Mouse (Mus musculus): ENCODE measurements around the gene Plekhh1.
"Not testable (repeated sequence)": the region's sequence is repeated elsewhere in the genome, so short reads cannot be mapped to it uniquely, and the experiment has no call there.

The Plekhh1 gene

DNA sequence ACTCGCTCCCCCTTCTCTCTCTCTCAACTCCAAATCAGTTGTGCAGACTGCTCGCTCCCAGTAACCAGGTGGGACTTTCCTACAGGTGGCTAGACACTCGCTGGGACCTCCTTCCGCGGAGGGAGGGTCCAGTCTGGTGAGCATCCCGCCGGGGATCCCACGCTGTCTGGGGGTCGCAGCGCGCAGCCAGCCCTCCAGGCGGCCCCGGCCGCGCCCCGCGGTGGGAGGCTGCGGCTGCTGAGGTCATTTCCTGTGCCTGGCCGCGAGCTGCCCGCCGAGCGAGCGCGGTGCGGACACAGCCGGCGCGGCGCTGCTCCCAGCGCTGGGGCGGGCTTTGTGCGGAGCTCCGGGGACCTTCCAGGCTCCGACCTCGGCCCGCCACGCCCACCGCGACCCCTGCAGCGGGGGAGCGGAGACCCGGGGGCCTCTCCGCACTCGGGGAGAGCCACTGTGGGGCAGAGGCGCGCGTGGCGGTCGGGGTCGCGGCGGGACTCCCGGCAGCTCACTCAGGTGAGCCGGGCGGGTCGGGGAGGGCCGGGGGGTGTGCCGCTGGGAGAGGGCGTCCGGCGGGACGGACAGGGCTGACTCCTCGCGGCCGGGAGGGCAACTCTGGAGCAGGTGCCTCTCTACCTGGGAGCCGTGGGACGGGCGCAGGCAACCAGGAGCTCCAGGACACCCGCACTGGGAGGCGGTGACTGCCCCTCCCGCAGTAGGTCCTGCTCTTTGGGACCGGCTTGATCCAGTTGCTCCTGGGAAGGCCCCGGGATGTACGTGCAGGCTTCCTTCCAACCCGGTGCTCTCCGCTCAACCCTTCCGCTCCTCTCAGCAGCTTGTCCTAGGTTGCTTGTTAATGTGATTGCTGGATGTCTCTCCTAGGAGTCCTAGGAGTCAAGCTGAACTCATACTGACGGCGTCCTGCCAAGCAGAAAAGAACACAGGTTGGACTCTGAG is at the start of gene Plekhh1:
Gene Plekhh1 (plus strand): TSS at position 253 of the 951 bp plus-strand sequence.
- DNase-seq (ENCODE audit: low read depth, low spot score): no peak

DNA sequence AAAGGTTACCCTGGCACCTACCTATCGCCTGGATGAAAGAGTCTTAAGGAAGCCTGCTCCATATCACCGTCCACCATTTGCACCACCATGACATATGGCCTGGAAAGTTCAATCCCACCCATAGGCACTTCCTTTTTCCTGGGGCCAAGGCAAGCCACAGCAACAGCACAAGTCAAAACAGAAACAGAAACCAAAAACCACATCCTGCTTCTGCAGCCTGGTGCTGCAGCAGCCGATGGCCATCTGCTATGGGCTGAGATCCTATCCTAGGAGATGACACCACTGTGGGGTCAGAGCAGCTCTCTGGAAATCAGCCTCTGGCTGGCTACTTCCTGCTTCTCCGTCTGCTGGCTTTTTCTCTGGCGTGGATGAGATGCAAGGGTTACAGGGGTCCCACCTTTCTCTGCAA is 48.3 kb upstream of the Plekhh1 start:
- peak; percentile 69 for DNase-seq (ENCODE audit: low read depth, low spot score)

DNA sequence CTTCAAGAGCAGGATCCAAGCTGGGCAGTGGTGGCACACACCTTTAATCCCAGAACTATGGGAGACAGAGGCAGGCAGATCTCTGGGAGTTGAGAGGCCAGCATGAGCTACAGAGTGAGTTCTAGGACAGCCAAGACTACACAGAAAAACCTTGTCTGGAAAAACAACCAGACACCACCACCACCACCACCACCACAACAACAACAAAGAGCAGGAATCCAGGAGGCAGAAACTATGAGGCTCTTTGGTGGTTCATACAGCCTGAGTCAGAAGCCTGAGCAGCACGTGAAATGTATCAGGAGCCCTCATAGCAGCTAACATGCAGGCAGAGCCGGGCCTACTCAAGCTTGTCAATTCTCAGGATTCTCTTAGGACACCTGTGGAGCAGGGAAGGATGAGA is 47.8 kb upstream of the Plekhh1 start:
- no peak for DNase-seq (ENCODE audit: low read depth, low spot score)

DNA sequence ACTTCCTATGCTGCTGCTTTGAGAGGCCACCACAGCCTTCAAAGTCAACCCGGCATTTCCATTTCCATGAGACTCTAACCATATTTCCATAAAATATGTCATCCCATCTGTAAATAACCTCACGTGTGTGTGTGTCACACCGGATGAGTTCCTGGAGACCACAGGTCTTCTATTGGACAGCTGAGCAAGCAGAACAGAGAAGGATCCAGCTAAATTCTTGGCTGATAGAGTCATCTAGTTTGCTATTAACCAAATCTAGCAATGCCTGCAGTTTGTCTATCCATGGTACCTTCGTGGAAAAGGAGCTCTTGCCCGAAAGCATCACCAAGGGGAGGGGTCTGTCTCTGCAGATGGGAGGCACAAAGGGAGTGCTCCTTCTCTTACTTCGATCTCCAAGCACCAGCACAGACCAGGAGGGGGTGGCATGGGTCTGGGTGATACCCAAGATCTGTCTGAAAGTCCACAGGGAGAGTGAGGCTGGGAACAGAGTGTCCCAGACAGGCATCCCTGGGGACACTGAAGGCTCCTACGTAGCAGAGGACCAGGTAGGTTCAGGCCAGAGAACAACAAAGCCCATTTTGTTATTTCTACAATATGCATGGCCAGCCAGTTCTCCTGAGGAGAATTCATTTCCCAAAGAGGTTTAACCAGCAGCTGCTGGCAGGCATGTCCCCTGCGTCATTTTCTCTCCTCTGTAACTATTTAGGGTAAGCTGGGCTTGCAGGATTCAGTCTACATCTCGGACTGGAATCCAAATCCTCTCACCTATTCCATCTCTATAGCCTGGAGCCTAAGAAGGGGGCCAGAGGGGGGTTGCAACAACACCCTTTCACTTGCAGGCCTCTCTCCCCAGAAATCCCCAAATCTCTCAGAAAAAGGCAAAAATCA is 46.8 kb upstream of the Plekhh1 start:
- DNase-seq (ENCODE audit: low read depth, low spot score): peak; percentile 37

DNA sequence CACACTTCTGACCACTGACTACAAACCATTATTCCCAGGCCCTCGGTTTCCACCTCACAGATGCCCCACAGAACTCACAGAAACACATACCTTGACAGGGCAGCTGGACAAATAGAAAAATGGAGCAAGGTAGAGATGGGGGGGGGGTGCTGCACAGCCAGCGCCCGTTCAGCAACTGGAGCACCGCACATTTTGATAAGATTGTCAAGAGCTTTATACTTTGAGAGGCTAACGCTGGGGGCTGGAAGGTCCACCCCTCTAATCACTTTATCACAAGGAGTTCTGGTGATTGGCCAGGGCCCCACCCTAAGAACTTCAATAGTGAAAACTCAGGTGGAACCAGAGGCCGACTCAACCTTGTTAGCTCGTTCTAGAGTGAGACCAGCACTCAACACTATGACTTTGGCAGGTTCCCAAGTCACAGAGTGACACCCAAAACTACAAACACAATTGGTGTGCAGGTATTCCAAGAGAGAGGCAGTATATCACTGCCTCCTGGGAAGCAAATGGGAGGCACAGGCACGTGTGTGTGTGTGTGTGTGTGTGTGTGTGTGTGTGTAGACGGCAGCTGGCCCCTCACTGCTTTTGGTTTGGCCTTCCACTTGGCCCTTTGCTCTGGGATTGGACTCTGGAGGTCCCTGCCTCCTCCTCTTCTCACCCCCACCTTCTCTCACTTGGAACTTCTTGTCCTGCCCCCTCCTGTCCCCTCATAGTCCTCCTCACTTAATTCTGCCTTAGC is 45.5 kb upstream of the Plekhh1 start:
- no peak for DNase-seq (ENCODE audit: low read depth, low spot score)

DNA sequence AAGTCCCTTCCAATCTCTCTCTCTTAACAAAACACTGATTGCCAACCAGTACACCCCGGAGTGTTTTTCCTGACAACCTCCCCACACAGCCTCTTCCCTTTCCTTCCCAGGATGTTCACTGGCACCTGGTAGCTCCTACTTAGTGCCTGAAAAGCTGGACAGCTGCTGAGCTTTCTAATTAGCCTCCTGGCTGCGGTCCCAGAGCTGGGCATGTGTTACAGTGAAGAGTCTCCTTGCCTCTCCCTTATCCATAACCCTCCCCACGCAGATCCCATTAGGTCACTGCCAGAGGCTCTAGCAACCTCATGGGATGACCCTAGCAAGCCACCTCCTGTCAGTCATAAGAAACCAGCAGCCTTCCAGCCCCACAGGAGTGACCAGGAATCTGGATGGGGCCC is 44.9 kb upstream of the Plekhh1 start:
- DNase-seq (ENCODE audit: low read depth, low spot score): peak; percentile 79

DNA sequence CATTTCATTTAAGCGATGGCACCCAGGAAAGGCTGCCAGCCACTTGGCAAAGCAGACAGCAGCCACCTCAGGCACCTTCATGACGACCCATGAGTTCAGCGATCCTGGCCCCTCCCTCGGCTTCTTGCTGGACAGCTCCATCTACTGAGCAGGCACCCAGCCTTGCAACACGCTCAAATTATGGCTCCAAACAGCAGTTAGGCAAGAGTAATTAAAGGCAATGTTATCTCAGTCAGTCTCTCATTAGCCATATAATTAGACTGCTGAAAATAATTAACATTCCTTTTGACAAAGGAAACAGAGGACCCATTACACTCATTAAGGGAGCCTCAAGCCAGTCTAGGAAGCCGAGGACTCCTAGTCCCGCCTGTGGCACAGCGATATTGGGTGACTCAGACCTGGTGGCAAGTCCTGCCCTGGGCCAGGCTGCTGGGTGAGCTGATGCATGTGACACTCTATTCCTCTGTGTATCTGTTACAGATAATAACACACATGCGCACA is 41.3 kb upstream of the Plekhh1 start:
- DNase-seq (ENCODE audit: low read depth, low spot score): no peak

DNA sequence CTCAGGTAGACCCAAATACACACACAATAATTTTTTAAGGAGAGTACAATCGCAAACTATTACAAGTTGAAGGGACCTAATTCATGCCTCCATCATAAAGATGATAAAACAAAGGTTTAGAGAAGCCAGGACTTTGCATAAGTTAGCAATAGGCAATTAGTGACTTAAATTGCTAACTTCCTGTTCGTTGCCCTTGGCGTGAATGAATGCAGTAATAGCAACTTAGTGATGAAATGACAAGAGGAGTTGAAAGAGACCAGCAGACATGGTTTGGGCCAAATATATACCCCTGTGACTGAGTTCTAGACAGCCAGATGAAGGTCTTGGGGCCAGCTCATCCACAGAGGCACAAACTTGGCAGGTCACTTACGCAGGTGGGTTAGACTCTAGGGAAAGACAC is 32.7 kb upstream of the Plekhh1 start:
- DNase-seq (ENCODE audit: low read depth, low spot score): no peak

DNA sequence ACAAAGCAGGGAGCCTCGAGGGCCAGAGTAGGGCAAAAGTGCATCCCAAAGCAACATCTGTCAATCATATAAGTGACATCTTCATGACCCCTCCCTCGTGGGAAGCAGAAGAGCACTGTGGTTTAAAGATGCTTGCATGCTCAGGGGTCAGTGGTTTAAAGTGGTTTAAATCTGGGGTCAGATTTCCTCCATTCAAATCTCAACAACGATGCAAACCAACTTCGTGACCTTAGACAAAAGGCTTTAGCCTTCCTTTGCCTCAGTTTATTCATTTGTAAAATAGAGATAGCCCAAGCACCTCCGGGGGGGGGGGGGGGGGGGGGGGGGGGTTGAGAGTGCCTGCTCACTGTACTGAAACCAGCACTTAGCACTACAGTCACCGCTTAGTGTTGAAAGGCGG is 32.3 kb upstream of the Plekhh1 start:
- no peak for DNase-seq (ENCODE audit: low read depth, low spot score)

DNA sequence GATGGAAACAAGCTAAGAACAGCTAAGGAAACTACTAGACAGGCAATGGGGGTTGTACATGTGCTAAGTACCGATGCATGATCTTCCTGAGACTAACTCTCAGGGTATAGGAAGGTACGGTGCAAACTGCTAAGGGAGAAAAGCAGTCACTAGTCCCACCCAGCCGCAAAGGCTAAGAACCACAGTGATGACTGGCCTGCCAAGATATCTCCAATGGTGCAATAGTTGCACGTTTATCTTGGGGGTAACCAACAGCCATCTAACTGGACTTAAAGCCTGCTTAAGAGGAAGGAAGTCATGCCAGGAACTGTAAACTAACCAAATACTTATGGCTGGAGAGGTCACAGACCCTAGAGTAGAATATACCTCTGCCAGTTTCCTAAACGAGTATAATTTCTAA is 26.6 kb upstream of the Plekhh1 start:
- DNase-seq (ENCODE audit: low read depth, low spot score): no peak

DNA sequence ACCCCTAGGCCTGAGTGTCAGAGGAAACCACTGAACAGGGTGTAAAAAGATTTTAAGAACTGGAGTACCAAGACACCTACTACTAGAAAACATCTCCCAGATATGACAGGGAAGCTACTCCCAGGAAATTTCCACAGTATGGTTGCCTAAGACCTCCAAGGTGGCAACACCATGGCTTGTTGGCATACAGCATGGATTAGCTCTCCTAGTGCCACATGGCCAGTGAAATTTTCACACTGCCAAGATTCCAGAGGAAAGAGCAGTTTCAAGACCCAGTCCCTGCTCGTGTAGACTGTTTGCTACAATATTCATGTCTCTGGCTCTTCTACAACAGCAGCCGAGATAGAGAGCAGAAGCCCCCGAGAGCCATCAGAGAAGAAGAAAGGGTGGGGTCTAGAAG is 26.0 kb upstream of the Plekhh1 start:
- no peak for DNase-seq (ENCODE audit: low read depth, low spot score)

DNA sequence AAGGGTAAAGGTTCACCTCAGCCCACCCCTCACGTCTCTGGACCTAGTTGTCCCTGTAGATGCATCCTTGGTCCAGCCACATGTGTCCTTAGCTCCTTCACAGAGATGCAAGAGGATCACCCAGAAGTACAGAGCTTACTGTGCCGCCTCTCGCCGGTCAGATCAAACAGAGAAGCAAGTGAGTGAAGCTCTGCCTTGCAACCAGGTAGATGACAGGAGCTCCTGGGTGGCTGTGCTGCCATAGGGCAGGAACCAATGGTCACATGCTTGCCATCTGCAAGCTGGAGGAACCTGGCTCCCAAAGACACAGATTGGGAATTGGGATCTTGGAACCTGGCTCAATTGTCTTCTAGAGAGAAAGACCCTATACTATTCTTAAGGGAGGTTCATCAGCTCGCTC is 23.5 kb upstream of the Plekhh1 start:
- no peak for DNase-seq (ENCODE audit: low read depth, low spot score)

DNA sequence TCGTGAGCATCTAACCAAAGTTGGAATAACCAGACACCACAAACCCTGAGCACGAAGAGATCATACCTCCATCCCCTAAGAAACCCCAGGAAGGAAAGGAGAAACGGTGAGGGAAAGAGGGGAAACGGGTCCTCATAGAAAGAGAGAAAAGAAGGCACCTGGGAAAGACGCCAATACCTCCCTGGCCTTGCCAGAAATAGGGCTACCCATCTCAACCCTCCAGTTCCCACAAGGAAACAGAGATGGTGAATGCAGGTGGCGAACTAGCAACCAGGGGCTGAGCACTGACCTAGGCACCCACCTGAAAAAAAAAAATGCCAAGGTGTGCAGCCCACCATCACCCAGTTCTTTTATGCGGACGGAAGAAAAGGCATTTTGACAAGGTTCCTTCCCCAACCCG is 22.9 kb upstream of the Plekhh1 start:
- DNase-seq (ENCODE audit: low read depth, low spot score): no peak

DNA sequence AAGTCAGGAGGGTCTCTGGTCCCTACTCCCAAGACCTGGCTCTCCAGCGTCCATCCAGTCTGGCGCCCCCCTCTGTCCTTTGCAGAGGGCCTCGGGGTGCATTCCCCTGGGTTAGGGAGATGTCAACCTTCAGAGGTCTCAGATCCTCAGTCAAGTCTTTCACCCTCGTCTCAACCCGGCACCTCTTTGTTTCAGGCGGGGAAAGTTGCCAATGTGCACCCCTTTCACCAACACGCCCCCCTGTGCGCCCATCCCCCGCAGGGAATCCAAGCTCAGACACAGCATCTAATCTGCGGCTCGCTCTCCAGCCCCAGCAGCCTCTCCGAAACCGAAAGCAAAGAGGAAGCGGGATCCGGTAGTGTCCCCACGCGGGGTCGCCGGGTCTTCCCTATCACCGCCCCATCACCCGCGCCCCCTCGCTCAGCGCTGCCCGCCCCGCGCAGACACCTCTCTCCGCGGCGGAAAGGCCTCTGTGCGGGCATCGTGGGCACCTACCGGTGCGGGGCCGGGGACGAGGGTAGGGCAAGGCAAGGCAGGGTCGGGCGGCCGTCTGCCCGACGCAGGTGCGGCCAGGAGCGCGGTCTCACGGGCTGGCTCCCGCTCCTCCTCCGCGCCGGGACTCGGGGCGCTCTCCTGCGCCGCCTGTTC is 22.4 kb upstream of the Plekhh1 start:
- no peak for DNase-seq (ENCODE audit: low read depth, low spot score)

DNA sequence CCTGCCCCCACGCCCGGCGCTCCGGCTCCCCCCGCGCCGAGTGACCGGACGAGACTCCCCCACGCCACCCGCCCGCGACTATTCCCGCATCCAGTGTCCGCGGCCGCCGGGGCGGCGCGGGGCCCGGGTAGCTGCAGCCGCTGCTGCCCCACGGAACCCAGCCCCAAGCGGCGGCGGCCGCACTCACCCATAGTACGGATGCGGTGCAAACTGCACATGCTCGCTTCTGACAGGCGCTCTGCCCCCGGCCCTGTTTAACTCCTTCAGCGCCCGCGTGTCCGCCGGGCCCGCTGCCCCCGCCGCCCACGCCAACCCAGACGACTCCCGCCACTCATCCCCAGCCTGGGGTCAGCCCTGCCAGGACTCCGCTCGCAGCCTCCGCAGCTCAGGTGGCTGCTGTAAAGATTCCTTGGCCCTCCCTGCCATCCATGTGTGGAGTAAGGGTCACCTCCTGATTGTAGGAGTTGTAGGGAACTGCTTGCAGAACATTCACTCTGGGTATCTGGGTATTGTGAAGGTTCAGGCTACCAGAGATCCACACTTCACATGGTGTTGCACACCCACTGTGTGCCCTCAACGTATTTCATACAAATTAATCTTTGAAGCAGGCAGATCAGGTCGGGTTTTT is 21.7 kb upstream of the Plekhh1 start, which contains the start of gene Tmem229b:
Gene Tmem229b (minus strand): TSS at position 502 of the 628 bp plus-strand sequence.
- DNase-seq (ENCODE audit: low read depth, low spot score): no peak

DNA sequence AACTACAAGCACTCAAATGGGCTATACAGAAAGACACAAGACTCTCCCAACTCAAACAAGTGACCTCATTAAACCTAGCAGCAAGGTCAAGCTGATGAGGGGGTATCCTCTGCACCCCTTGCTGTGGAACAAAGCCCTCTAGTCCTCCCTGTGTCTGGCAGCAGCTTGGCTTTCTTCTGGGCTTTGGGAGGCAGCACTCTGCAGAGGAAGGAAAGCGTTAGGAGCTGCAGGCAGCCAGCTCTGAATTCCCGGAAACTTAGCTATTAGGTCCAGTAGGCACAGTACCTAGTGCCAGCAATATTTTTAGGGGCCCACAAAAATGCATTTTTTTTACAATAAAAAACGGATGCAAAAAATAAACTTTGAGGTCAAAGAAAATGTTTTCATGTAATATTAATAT is 18.4 kb upstream of the Plekhh1 start:
- DNase-seq (ENCODE audit: low read depth, low spot score): no peak

DNA sequence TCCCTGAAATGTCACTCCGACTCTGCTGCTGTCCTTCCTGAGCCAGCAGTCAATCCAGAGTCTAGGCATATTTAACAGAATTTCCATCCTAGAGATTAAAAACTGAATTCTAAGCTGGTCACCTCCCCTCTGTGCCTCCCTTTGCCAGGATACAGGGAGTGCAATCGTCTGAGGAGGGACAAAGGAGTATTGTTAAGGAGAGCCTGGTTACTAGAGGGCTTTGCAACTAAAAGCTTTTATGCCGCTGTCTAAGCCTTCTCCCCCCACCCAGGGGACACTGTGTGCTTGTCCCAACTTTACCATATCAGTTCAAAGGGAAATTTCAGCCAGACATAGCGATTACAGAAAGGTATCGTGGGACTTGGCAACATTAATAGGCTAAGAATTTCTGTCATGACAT is 12.9 kb upstream of the Plekhh1 start:
- DNase-seq (ENCODE audit: low read depth, low spot score): no peak

DNA sequence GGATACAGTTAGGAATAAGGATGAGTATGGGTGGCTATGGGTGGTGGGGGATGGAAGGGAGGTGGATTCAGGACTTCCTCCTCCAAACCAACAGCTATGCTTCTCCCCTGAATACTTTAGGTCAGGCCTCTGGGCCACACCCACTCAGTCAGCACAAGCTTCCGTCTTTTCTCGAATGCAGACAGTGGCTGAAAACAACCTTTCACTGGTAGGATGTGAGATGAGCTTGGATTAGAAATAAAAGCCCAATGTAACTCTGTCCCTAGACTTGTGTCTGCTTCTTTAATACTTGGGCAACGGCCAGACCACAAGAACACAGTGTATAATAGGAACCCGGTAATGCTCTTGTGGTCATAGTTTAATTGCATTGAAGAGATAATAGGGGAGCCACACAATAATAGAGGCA is 11.0 kb upstream of the Plekhh1 start:
- no peak for DNase-seq (ENCODE audit: low read depth, low spot score)

DNA sequence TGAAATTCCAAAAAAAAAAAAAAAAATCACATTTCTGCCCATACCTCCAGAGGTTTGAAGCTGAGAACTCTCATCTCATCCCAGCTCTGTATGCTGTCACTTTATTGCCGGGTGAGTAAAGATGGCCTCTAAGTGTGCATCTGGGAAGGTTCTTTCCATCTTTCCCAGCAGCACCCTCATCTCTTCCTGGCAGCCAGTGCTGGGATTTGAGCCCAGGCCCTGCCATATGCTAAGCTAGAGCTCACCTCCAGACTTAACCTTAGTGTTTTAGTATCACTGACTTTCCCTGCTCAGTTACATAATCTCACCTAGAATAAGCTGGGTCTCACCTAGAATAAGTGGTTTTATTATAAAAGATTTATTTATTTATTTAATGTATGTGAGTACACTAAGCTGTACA is 7.1 kb upstream of the Plekhh1 start:
- no peak for DNase-seq (ENCODE audit: low read depth, low spot score)

DNA sequence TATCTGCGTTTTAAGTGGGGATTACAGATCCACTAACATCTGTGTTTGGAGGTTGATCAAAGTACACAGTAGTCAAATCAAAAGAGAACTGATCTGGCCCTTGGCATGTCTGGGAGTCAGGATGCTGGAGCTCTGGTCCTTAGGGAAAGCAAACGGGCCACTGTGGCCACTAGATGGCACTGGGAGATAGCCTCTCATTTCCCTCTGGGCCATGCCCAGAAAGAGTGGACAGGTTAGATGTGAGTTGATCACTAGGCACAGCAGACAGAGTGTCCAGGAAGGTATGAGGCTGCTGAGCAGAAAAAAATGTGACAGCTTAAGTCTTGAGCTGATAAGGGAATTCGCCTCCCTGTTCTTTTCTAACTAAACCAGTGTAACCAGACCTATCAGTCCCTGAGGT is 6.1 kb upstream of the Plekhh1 start:
- peak; percentile 54 for DNase-seq (ENCODE audit: low read depth, low spot score)

DNA sequence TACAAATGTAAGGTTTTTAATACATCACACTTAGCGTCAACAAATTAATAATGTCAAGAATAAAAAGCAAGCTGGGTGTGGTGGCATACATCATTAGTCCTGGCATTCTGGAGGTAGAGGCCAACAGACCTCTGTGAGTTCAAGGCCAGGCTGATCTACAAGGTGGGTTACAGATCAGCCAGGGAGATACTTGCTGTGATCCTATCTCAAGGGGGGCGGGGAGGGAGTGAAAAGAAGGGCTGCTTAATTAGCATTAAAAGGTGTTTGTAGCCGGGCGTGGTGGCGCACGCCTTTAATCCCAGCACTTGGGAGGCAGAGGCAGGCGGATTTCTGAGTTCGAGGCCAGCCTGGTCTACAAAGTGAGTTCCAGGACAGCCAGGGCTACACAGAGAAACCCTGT is 1.4 kb upstream of the Plekhh1 start:
- not testable (repeated sequence) for DNase-seq (ENCODE audit: low read depth, low spot score)
